In genomic region chr12:21247711-21248392, GRCm38 (mm10) we compare ENCODE assay signal across 22 mouse cellular contexts. TPM values are rescaled to one million over a fixed set of nuclear protein-coding genes. Genes with fewer than 3 reads are reported as not detected.
A peak's percentile ranks its signal among the peaks of the same experiment; 100 is the strongest.
DNase-seq lines count a peak whose midpoint lies in the region; ATAC-seq and TF ChIP-seq lines count a peak whose summit lies in the region.
"Had no signal": no experiment of that assay in that cellular context is flagged by ENCODE, and none has a peak within 500 bp of the region (broad histone marks: within the 10 kb centered on the region; RNA-seq: fewer than 3 reads in every experiment).

No protein-coding gene starts in this region.

- peak; percentile 24 for DNase-seq in embryo, embryonic 10 days (ENCODE audit: low spot score)
- DNase-seq in embryo, embryonic 9.5 days (ENCODE audit: extremely low spot score), result no peak
- peak; percentile 32 for DNase-seq in neural tube, embryonic 10.5 days (ENCODE audit: extremely low spot score, low spot score)
- no peak for DNase-seq in liver, postnatal 0 days
- DNase-seq in urinary bladder, adult 2 months (ENCODE audit: low spot score), result no peak
- DNase-seq in cerebellum, adult 8-10 months, result no peak
- DNase-seq: adrenal gland, postnatal 10 days; cerebellum, adult 2 months; gastrocnemius, adult 2 months; kidney, adult 2 months; lung, adult 18-20 months; lung, postnatal 10 days; retina, postnatal 1 day; thymus, postnatal 25 days had no signal

- 87% methylated on average over 7 of the region's 7 CpGs for WGBS in neural tube, embryonic 15.5 days
- WGBS in liver, postnatal 0 days (ENCODE audit: insufficient replicate concordance), result 66% methylated on average over 7 of the region's 7 CpGs
- 93% methylated on average over 7 of the region's 7 CpGs for WGBS in forebrain, embryonic 16.5 days

- no peak overlapping the region for H3K4me3 ChIP-seq in neural tube, embryonic 15.5 days (replicated peaks)
- no peak overlapping the region for H3K4me3 ChIP-seq in liver, postnatal 0 days (ENCODE audit: low read depth, low read length)
- H3K4me3 ChIP-seq in forebrain, embryonic 16.5 days (replicated peaks; ENCODE audit: low read length), result no peak overlapping the region
- H3K4me3 ChIP-seq: embryonic facial prominence, embryonic 12.5 days; gastrocnemius, adult 2 months; hindbrain, embryonic 15.5 days; limb, embryonic 12.5 days; midbrain, embryonic 13.5 days; neural tube, embryonic 12.5 days had no signal

- peaks cover 78% of the 10 kb centered on the region for H3K36me3 ChIP-seq in neural tube, embryonic 15.5 days
- H3K36me3 ChIP-seq in liver, postnatal 0 days (replicated peaks; ENCODE audit: insufficient read depth, low read length), result peaks cover 13% of the 10 kb centered on the region
- peaks cover 36% of the 10 kb centered on the region for H3K36me3 ChIP-seq in forebrain, embryonic 16.5 days (ENCODE audit: control insufficient read depth, insufficient read depth)

- no peak for ATAC-seq in neural tube, embryonic 15.5 days (ENCODE audit: low FRiP score)
- peak; percentile 77 for ATAC-seq in liver, postnatal 0 days
- no peak for ATAC-seq in forebrain, embryonic 16.5 days
- ATAC-seq: midbrain, embryonic 13.5 days had no signal

- no peaks in the 10 kb centered on the region for H3K4me1 ChIP-seq in neural tube, embryonic 15.5 days
- no peaks in the 10 kb centered on the region for H3K4me1 ChIP-seq in liver, postnatal 0 days (ENCODE audit: insufficient read depth)
- H3K4me1 ChIP-seq in forebrain, embryonic 16.5 days (replicated peaks; ENCODE audit: control insufficient read depth, insufficient read depth, low read length), result no peaks in the 10 kb centered on the region
- H3K4me1 ChIP-seq: embryonic facial prominence, embryonic 12.5 days; hindbrain, embryonic 15.5 days; limb, embryonic 12.5 days; midbrain, embryonic 13.5 days; neural tube, embryonic 12.5 days had no signal

- TF ChIP-seq CTCF in liver, postnatal 0 days (IDR thresholded peaks at IDR 0.05; ENCODE audit: low read depth), result no peak

- H3K4me2 ChIP-seq in neural tube, embryonic 15.5 days, result no peak overlapping the region
- no peak overlapping the region for H3K4me2 ChIP-seq in liver, postnatal 0 days (ENCODE audit: low read depth, low read length)
- no peak overlapping the region for H3K4me2 ChIP-seq in forebrain, embryonic 16.5 days (ENCODE audit: low read length)
- H3K4me2 ChIP-seq: embryonic facial prominence, embryonic 12.5 days; heart, embryonic 11.5 days; hindbrain, embryonic 15.5 days; limb, embryonic 12.5 days; midbrain, embryonic 13.5 days; neural tube, embryonic 12.5 days had no signal

- H3K9ac ChIP-seq in neural tube, embryonic 15.5 days (replicated peaks), result no peak overlapping the region
- no peak overlapping the region for H3K9ac ChIP-seq in liver, postnatal 0 days (replicated peaks)
- H3K9ac ChIP-seq in forebrain, embryonic 16.5 days (replicated peaks; ENCODE audit: low read depth, low read length), result no peak overlapping the region
- H3K9ac ChIP-seq: embryonic facial prominence, embryonic 12.5 days; hindbrain, embryonic 15.5 days; limb, embryonic 12.5 days; midbrain, embryonic 13.5 days; neural tube, embryonic 12.5 days had no signal

- no peak for TF ChIP-seq EP300 in liver, postnatal 0 days (IDR thresholded peaks at IDR 0.05; ENCODE audit: low read depth)

- no peaks in the 10 kb centered on the region for H3K27me3 ChIP-seq in neural tube, embryonic 15.5 days (replicated peaks)
- H3K27me3 ChIP-seq in liver, postnatal 0 days (ENCODE audit: insufficient read depth, low read length), result no peaks in the 10 kb centered on the region
- H3K27me3 ChIP-seq in forebrain, embryonic 16.5 days (replicated peaks; ENCODE audit: control insufficient read depth, insufficient read depth, low read length), result no peaks in the 10 kb centered on the region
- H3K27me3 ChIP-seq: embryonic facial prominence, embryonic 12.5 days; hindbrain, embryonic 15.5 days; limb, embryonic 12.5 days; midbrain, embryonic 13.5 days; neural tube, embryonic 12.5 days had no signal

- H3K9me3 ChIP-seq in neural tube, embryonic 15.5 days (replicated peaks), result no peaks in the 10 kb centered on the region
- H3K9me3 ChIP-seq in liver, postnatal 0 days (ENCODE audit: low read length), result peaks cover 5% of the 10 kb centered on the region; the same call in 1 of the 2 replicates
- H3K9me3 ChIP-seq in forebrain, embryonic 16.5 days (ENCODE audit: control insufficient read depth, low read length), result no peaks in the 10 kb centered on the region
- H3K9me3 ChIP-seq: embryonic facial prominence, embryonic 12.5 days; hindbrain, embryonic 15.5 days; limb, embryonic 12.5 days; midbrain, embryonic 13.5 days; neural tube, embryonic 12.5 days had no signal

- no peak overlapping the region for H3K27ac ChIP-seq in neural tube, embryonic 15.5 days (replicated peaks)
- no peak overlapping the region for H3K27ac ChIP-seq in liver, postnatal 0 days (ENCODE audit: low read depth)
- H3K27ac ChIP-seq in forebrain, embryonic 16.5 days (ENCODE audit: low read length), result no peak overlapping the region
- H3K27ac ChIP-seq: embryonic facial prominence, embryonic 12.5 days; gastrocnemius, adult 2 months; hindbrain, embryonic 15.5 days; limb, embryonic 12.5 days; midbrain, embryonic 13.5 days; neural tube, embryonic 12.5 days had no signal

RNA-seq across cellular contexts. Expression of gene Cpsf3, which starts 37.3 kb away (rescaled TPM):
- 78.0 and 89.4 TPM in 2 replicates for polyA plus RNA-seq in neural tube, embryonic 15.5 days (2015; fragmentation: Nextera tagmentation; extraction: Ambion mirVana)
- 30.3 and 33.1 TPM in 2 replicates for polyA plus RNA-seq in liver, postnatal 0 days (2015; fragmentation: Nextera tagmentation; extraction: Ambion mirVana)
- polyA plus RNA-seq in forebrain, embryonic 16.5 days (2015; fragmentation: Nextera tagmentation; extraction: Ambion mirVana), result 117 and 124 TPM in 2 replicates
- polyA plus RNA-seq in urinary bladder, adult 2 months (2012; rRNA removed), result 46.1 and 52.6 TPM in 2 replicates

RNA-seq across cellular contexts. Expression of gene Itgb1bp1, which starts 38.2 kb away (rescaled TPM):
- polyA plus RNA-seq in neural tube, embryonic 15.5 days (2015; fragmentation: Nextera tagmentation; extraction: Ambion mirVana), result 34.7 and 36.8 TPM in 2 replicates
- 18.9 and 19.5 TPM in 2 replicates for polyA plus RNA-seq in liver, postnatal 0 days (2015; fragmentation: Nextera tagmentation; extraction: Ambion mirVana)
- 43.2 and 43.5 TPM in 2 replicates for polyA plus RNA-seq in forebrain, embryonic 16.5 days (2015; fragmentation: Nextera tagmentation; extraction: Ambion mirVana)
- 34.5 and 34.6 TPM in 2 replicates for polyA plus RNA-seq in urinary bladder, adult 2 months (2012; rRNA removed)

Comparison
In these comparisons a context has a peak if more than half of its experiments do, and no peak if none do; other contexts are left out.
1. DNase-seq: peak in embryo, embryonic 10 days (single experiment) and neural tube, embryonic 10.5 days (single experiment); none in embryo, embryonic 9.5 days (single experiment), liver, postnatal 0 days (single experiment), urinary bladder, adult 2 months (single experiment) and cerebellum, adult 8-10 months (single experiment).